Mouse (Mus musculus) heart, adult 8-10 months (tissue): ENCODE data around the gene Camta1. TPM values are rescaled to one million over a fixed set of nuclear protein-coding genes. Genes with fewer than 3 reads are reported as not detected.

ENCODE experiments used
- DNase-seq: peaks from one replicate; pipeline ENCODE4 v3.0.0; 2022; ENCODE audit warnings: low spot score
- total RNA-seq, 4 experiments: library from RNA; stranded (reverse); gene quantifications; 2 replicates each; pipeline ENCODE4 v1.2.4; 2022

Camta1 gene
- total RNA-seq, 4 experiments from 2014 or later = 185 to 232 (median 202) TPM

DNA sequence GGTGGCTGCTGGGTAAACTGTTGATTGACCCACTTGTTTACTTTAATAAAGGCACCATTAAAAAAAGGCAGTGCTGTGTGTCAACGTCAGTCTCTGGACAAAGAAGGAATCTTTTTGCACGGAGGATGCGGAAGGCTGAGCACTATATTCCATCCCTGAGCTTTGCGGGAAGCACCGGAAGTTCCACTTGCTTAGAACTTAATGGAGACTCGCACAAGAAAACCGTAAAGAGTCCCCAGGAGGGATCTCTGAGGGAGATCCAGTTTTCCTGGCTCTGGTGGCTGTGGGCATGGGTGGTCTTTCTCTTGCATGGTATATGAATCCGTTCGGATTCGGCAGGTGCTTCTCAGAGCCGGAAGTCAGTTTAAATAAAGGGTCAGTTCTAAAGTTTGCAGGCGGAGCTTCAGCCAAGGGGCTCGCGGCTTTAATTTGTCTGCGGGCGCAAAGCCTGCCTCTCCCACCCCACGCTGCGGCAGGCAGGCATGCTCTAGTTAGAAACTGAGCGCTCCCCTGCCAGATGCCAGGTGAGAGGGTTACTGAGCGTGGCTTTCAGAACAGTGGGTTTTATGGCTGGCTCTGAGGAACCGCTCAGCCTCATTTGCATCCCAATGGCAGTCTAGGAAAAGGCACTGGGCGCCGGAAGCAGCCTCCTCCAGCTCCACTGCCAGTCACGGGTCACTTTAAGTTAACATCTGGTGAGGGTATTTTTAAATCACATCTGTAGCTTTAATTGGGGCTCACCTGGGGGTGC lies 474.8 kb downstream of the Camta1 start:
- no peak for DNase-seq

GRCm38 (mm10) chr4:151385985-151386700 lies 475.5 kb downstream of the Camta1 start:
- no peak for DNase-seq

DNA sequence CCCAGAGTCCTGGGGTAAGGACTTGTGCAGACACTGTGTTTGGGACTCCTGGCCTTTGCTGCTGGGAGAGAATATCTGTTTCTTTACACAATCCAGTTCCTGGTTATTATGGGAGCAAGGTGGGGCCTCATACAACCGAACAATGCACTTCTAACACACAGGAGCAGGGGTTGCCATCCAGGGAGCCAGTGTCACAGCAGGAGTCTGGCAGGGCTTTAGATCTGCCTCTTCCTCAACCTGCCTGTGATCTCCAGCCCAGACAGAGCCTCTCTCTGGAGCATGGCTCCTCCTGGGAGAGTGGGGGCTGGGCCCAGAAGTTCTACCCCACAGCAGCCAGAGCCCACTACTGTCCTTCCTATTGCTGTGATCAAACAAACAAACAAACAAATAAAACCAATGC lies 483.9 kb downstream of the Camta1 start:
- no peak for DNase-seq

GRCm38 (mm10) chr4:151376234-151376633 lies 485.4 kb downstream of the Camta1 start:
- DNase-seq = no peak

DNA sequence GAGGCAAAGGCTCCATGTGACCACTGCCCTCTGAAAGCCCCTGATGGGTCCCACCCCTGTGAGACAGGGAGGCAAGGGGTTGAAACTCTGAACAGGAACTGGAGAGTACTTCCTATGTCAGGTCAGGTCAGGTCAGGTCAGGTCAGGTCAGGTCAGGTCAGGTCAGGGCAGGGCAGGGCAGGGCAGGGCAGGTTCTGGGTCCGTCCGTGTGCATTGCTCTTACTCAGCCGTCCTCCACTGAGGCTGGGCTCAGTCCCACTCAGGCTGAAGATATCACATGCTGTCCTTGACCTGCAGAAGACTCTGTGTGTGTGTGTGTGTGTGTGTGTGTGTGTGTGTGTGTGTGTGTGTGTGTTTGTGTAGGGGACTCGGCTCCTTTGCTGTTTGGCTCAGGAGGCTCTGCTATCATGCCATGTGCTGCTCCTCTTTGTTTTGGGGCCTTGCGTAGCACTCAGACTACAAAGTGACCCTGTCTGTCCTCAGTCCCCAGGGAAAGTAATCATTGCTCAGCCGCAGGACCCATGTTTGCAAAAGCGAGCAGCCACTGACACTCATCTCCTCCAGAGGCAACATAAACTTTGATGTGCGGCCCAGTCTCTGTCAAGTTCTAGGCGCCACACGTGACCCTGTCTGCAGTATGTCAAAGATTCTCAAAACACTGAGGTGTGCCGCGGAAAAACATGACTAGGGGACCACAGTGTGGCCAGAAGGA lies 488.7 kb downstream of the Camta1 start:
- DNase-seq = no peak

- DNase-seq = no peak
Measured at GRCm38 (mm10) chr4:151366941-151367545, 494.6 kb downstream of the Camta1 start.

DNA sequence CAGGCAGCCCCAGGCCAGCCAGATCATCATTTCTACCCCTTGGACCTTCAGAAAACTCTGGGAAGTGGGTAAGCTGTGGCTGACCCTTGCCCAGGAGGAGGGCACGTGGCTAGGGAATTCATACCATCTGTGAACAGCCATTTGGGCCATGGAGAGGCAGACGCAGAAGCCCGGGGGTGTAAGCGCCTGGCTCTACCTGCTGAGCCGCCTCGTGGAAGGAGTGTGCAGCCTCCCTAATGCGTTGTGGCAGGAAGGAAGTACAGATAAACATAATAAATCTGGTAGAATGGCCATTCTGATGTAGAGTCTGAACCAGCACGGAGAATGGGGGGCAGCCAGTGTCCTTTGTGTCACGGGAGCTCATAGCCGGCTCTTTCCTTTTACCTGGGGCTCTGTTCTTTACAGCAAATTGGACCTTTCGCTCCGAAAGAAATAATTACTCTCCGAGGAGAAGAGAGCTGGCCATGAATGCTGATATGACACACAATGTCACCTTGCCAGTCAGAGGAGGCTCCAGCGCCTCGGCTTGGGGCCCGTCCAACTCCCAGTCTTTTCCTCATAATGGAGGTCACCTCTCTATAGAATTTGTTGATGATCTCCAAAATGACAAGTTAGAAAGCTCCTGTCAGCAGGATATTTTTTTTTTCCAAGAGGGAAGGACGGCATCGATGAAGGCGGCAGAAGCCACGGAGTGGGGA lies 500.6 kb downstream of the Camta1 start:
- DNase-seq = peak; percentile 24

GRCm38 (mm10) chr4:151355505-151355904 lies 506.2 kb downstream of the Camta1 start:
- no peak for DNase-seq

GRCm38 (mm10) chr4:151352791-151353190 lies 508.9 kb downstream of the Camta1 start:
- no peak for DNase-seq

DNA sequence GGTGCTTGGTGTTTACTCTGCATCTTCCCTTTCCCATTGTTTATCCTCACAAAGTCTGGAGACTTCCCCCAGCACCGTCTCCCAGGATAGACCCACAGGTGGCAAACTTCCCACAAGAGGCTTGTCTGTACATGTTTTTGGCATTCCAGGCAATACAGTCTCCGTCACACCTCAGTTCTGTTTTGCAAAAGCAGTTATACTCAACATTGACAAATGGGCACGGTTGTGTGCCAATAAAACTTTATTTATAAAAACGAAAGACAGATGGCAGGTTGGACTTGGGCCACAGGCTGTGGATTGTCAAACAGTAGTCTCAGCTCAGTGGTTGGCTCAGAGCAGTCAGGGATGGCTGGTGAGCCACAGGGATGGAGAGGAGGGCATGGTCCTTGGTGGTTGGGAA lies 509.4 kb downstream of the Camta1 start:
- no peak for DNase-seq

GRCm38 (mm10) chr4:151351757-151352156 lies 509.9 kb downstream of the Camta1 start:
- no peak for DNase-seq

- DNase-seq = no peak
Measured at GRCm38 (mm10) chr4:151347620-151348019, 514.1 kb downstream of the Camta1 start.

DNA sequence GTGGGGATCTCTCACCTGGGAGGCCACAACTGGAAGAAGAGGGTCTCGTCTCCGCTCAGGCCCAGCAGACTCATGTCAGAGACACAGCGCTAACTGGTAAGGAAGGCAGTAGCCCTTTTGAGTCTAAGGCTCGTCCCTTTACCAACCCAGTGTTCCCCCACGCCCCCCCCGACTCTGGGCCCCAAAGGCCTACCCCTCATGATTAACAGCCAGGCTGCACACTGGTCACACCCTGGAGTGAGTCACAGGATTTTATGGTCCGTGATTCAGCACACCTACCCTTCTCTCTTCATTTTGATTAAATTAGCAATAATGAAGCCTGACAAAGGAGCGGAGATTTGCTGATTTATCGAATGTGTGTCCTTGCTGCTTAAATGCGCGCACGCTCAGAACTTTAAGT lies 515.0 kb downstream of the Camta1 start:
- DNase-seq = no peak

DNA sequence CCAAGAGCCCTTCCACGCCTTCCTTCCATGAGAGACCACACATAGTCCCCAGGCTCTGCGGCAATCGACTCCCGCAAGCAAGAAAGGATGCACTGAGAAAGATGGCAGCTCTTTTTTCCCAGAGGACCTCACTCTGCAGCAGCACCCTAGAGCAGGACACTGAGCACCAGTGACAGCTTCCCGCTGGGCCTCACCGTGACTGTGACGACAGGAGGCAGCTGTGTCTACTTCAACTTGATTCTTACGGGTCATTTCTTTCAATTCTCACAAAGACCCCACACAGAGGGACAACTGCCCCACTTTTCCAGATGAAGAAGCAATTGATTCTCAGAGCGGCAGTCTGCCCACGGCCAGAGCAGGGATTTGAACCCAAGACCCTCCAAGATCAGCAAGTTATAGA lies 516.9 kb downstream of the Camta1 start:
- no peak for DNase-seq

GRCm38 (mm10) chr4:151339421-151339820 lies 522.3 kb downstream of the Camta1 start:
- peak; percentile 29 for DNase-seq

- DNase-seq = no peak
Measured at GRCm38 (mm10) chr4:151338931-151339330, 522.7 kb downstream of the Camta1 start.

DNA sequence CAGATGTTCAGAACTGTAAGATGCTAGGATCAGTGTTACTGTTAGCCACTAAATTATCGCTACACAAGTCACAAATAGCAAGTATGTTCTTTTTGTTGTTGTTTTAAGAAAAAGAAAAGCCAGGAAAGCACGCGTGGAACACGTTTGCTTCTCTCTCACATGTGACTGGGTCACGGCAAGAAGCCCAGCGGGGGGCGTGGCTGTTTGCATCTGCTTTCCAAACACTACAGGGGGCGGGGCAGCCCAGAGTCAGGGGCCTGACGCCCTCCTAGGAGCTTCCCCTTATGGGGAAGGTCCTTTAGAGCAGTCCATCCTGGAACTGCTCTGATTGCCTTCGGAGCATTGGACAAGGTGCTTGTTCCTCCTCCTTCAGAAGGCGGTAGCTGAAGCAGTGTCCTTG lies 524.1 kb downstream of the Camta1 start:
- DNase-seq = no peak

GRCm38 (mm10) chr4:151336413-151336812 lies 525.3 kb downstream of the Camta1 start:
- DNase-seq = no peak

DNA sequence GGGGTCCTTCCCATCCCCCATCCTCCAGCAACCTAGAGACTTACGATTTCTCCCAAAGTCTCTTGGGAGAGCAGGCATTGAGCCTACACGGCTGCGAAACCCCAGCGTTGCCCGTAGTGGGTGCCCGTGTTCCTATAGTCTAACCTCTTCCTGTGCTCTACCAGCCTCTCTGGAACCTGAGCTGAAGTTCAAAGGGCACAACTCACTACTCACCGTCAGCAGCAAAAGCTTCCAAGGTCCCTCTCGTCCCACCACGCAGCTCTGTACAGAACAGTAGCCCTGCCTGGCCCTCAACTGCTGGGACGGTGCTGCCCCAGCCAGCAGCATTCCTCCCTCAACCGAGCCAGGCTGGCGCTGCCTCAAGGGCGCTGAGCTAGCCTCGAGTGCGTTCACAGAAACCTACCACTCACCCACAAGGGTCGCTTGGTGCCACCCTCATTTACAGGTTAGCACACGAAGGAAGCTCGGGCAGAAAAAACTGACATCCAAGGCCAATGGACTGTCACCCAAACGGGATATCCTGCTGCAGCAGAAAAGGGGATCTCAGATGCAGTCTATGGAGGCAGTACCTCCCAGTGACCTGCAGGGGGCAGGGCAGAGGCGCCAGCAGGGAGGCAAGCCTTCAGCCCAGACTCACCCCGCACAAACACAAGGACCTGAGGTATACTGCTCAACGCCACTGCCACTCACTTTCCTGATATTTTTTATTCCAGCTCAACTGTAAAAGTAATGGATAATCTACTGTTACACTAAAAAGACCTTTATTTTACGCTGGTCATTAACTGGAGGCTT lies 526.5 kb downstream of the Camta1 start:
- peak; percentile 12 for DNase-seq

- DNase-seq = no peak
Measured at GRCm38 (mm10) chr4:151332074-151332849, 529.4 kb downstream of the Camta1 start.
